Mouse (Mus musculus) liver, embryonic 14.5 days (tissue): Measurements from ENCODE around the gene Cers5. TPM values are rescaled to one million over a fixed set of nuclear protein-coding genes. Genes with fewer than 3 reads are reported as not detected.

ENCODE experiments used
- ATAC-seq: fragments of 200-750 bp; cut with Nextera tagmentation; 2 replicates; pipeline ENCODE4 v1.8.0; 2017; ENCODE audit warnings: moderate number of reproducible peaks, mild to moderate bottlenecking, moderate library complexity; ENCODE audit not compliant: insufficient read depth
- DNase-seq, 3 experiments: peaks; one replicate each; pipeline ENCODE4 v3.0.0-alpha.2; 2012 to 2013; ENCODE audit warnings: low read depth in 3 of 3, low spot score in 3 of 3
- H3K27ac ChIP-seq: fragments of 300-500 bp; sonication (generic); 2 replicates; pipeline ENCODE4 v1.5.1; 2014; ENCODE audit warnings: moderate library complexity, mild to moderate bottlenecking, control low read depth, inconsistent platforms
- H3K27me3 ChIP-seq: fragments of 300-500 bp; sonication (generic); 2 replicates; pipeline ENCODE4 v1.6.1; 2014; ENCODE audit warnings: mild to moderate bottlenecking, low read length, moderate library complexity; ENCODE audit not compliant: control insufficient read depth, insufficient read depth
- H3K36me3 ChIP-seq: fragments of 300-500 bp; sonication (generic); replicated peaks from 2 replicates; pipeline ENCODE4 v1.6.1; 2014; ENCODE audit warnings: low read depth; ENCODE audit not compliant: control insufficient read depth, insufficient read depth
- H3K4me1 ChIP-seq, 2 experiments: fragments of 200-500 bp in 1 of 2; fragments of 300-500 bp in 1 of 2; sonication (generic) in 1 of 2; replicated peaks; 2 replicates each; pipeline ENCODE4 v1.6.1; 2012 to 2014; ENCODE audit warnings: antibody characterized with exemption in 1 of 2, inconsistent platforms in 1 of 2, low read length in 1 of 2; ENCODE audit not compliant: control insufficient read depth in 2 of 2, insufficient read depth in 2 of 2
- H3K4me2 ChIP-seq: fragments of 300-500 bp; sonication (generic); 2 replicates; pipeline ENCODE4 v1.6.1; 2014; ENCODE audit warnings: low read depth, mild to moderate bottlenecking, control low read depth, moderate library complexity
- H3K4me3 ChIP-seq, 2 experiments: fragments of 200-500 bp in 1 of 2; fragments of 300-500 bp in 1 of 2; sonication (generic) in 1 of 2; 2 replicates each; pipeline ENCODE4 v1.5.1; 2012 to 2014; ENCODE audit warnings: low read depth in 2 of 2, low read length in 2 of 2, mild to moderate bottlenecking in 2 of 2, control low read depth in 1 of 2, inconsistent platforms in 1 of 2, moderate library complexity in 1 of 2; ENCODE audit not compliant: insufficient read depth in 1 of 2
- H3K9ac ChIP-seq: fragments of 300-500 bp; sonication (generic); replicated peaks from 2 replicates; pipeline ENCODE4 v1.6.1; 2014; ENCODE audit warnings: mild to moderate bottlenecking, control low read depth, moderate library complexity
- H3K9me3 ChIP-seq: fragments of 300-500 bp; sonication (generic); 2 replicates; pipeline ENCODE4 v1.6.1; 2016; ENCODE audit warnings: low read length, mixed read lengths; ENCODE audit not compliant: control insufficient read depth
- CTCF ChIP-seq: IDR thresholded peaks from 2 replicates; pipeline ENCODE4 v1.5.1; 2016; ENCODE audit warnings: antibody characterized with exemption, low read depth, control low read depth
- EP300 ChIP-seq: IDR thresholded peaks from 2 replicates; pipeline ENCODE4 v1.6.1; 2016; ENCODE audit warnings: antibody characterized with exemption, low read depth
- WGBS: fragments of 180-500 bp; shearing (Covaris S2); extraction: QIAGEN DNeasy Blood & Tissue Kit; methylation state at CpG from one replicate; pipeline ENCODE4 v1.1.7; 2014; ENCODE audit not compliant: insufficient replicate concordance; 5-methylcytosine and 5-hydroxymethylcytosine counted together
- polyA plus RNA-seq, 2 experiments: library from polyadenylated mRNA; depleted of rRNA in 1 of 2; stranded (reverse) in 1 of 2; unstranded in 1 of 2; fragments of >200 nt; fragmentation: Nextera tagmentation in 1 of 2; extraction: Ambion mirVana in 1 of 2; gene quantifications; 2 replicates each; pipeline versions ENCODE4 v1.2.1 to v1.2.3; 2012 to 2014

Gene Cers5
- polyA plus RNA-seq, 2 experiments, result 5.4 to 7.7 TPM

DNA sequence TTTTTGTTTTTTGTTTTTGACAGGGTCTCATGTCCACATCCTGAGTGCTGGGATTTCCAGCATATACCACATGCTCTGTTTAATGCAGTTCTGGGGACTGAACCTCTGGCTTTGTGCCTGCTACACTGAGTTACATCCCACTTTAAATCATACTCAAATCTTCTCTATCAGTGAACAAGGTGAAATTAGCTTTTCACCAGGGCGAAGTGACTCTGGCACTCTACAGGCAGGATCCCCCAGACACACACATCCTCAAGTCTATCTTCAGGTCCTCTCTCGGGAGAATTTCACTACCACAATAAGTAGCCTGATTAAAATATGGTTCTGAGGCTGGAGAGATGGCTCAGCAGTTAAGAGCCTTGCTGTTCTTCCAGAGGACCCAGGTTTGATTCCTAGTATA is 46.1 kb downstream of the Cers5 start:
- no peak for ATAC-seq
- no peak overlapping the region for H3K27ac ChIP-seq
- H3K27me3 ChIP-seq, result no peaks in the 10 kb centered on the region
- H3K9ac ChIP-seq, result peak overlapping the region; percentile 90
- no peak for DNase-seq
- no peaks in the 10 kb centered on the region for H3K9me3 ChIP-seq
- TF ChIP-seq EP300, result no peak
- no peak for TF ChIP-seq CTCF
- peak overlapping the region; percentile 90 for H3K4me2 ChIP-seq
- WGBS, result 57% methylated on average over 2 of the region's 2 CpGs
- H3K4me3 ChIP-seq, result peak overlapping the region; percentile 38 to 92
- H3K4me1 ChIP-seq, result peaks cover 2 to 15% of the 10 kb centered on the region in 2 experiments; a peak in 2 of 4 replicates
- peaks cover 11% of the 10 kb centered on the region for H3K36me3 ChIP-seq

DNA sequence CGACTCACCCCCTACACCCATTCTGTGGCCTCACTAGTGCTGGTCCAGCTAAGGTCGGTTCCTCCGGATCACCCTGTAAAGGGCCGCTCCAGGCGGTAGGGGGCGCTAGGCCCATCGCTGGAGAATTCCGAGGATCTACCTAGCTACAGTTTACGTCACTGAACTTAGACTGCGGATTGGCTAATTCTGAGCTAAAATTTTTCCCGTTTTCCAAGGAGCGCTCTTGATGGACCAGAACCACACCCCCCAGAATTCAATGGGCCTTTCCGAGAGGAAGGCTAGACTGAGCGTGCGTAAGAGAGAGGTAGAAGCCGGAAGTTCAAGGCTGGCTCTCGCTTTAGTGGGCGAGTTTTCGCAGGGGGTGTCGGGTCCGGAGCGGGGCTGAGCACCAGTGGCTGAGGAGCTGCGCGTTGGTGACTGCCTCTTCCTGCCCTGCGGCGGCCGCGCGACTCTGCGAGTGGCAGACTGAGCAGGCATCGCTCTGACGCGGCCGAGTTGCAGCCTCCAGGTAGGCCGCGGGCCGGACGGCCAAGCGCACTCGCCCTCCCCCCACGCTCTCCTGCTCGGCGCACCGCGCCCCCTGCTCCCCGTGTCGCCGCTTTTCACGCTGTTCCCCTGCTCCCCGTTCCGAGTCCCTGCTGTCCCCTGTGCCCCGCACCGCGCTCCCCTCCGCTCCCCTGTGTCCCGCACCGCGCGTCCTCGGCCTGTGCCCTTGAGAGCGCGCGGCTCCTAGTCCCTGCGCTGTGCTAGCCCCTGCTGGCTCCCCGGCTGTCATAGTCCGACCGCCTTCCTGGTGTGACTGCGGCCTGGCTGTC is 47.1 kb downstream of the Cers5 start, which contains the start of gene Cox14:
Gene Cox14 (plus strand): TSS at position 278 of the 815 bp plus-strand sequence.
- peaks cover 2 to 15% of the 10 kb centered on the region in 2 experiments; a peak in 2 of 4 replicates for H3K4me1 ChIP-seq
- DNase-seq, result peak; percentile 93 to 96 (median 95)
- H3K27ac ChIP-seq, result peak within 1 kb of the TSS; percentile 34
- WGBS, result under 1% methylated on average over 67 of the region's 68 CpGs
- H3K4me3 ChIP-seq, result peak within 1 kb of the TSS; percentile 80 to 92
- H3K27me3 ChIP-seq, result no peaks in the 10 kb centered on the region
- H3K36me3 ChIP-seq, result peaks cover 11% of the 10 kb centered on the region
- peak within 1 kb of the TSS; percentile 90 for H3K4me2 ChIP-seq
- H3K9me3 ChIP-seq, result no peaks in the 10 kb centered on the region
- ATAC-seq, result peak; percentile 91
- H3K9ac ChIP-seq, result peak within 1 kb of the TSS; percentile 90
- TF ChIP-seq CTCF (peak; percentile 99), EP300 (no peak)

DNA sequence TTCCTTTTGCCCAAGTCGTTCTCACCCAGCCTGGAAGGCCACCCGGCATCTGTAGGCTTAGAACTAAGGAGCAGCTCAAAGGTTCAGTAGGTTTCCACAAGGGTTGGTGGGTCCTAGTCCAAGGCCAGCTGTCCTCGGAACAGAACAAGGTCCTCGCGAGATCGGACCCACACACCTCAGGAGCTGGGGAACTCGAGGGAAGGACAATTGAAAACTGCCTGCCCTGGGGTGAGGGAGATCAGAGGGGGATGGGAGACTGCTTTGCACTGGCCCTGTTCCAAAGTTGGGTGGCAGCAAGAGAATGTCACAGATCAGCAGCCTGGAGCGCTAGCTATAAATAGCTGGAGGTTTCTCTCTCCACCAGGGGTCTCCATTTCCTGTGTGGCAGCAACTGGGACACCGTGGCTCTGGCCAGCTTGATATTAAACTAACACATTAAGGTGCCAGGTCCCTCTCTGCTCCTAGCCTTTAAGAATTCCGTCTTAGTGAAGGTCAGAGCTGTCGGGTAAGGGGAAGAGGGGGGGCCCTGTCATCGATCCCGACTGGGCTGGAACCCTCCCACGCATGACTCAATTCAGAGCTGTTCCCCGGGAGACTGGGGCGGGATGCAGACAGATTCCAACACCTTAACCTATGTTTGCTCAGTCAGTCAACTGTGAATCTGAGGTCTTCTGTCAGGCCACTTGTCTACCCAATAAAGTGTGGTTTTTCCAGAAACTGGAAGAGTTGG is 48.2 kb downstream of the Cers5 start:
- TF ChIP-seq EP300 (no peak), CTCF (peak; percentile 70)
- Histone ChIP-seq H3K4me1 (peaks cover 2 to 15% of the 10 kb centered on the region in 2 experiments; a peak in 2 of 4 replicates), H3K36me3 (peaks cover 11% of the 10 kb centered on the region), H3K27me3 (no peaks in the 10 kb centered on the region), H3K4me2 (peak overlapping the region; percentile 90), H3K9ac (peak overlapping the region; percentile 19; the same call in 1 of the 2 replicates), H3K27ac (no peak overlapping the region), H3K9me3 (no peaks in the 10 kb centered on the region), H3K4me3 (peak overlapping the region; percentile 15 to 23; a peak in 3 of 4 replicates)
- WGBS, result 16% methylated on average over 16 of the region's 16 CpGs
- 0 out of 2 replicates have a peak, but pooled peaks have one; percentile 5 for ATAC-seq
- DNase-seq, result peak in 2 of 3 experiments; percentile 55 to 59

DNA sequence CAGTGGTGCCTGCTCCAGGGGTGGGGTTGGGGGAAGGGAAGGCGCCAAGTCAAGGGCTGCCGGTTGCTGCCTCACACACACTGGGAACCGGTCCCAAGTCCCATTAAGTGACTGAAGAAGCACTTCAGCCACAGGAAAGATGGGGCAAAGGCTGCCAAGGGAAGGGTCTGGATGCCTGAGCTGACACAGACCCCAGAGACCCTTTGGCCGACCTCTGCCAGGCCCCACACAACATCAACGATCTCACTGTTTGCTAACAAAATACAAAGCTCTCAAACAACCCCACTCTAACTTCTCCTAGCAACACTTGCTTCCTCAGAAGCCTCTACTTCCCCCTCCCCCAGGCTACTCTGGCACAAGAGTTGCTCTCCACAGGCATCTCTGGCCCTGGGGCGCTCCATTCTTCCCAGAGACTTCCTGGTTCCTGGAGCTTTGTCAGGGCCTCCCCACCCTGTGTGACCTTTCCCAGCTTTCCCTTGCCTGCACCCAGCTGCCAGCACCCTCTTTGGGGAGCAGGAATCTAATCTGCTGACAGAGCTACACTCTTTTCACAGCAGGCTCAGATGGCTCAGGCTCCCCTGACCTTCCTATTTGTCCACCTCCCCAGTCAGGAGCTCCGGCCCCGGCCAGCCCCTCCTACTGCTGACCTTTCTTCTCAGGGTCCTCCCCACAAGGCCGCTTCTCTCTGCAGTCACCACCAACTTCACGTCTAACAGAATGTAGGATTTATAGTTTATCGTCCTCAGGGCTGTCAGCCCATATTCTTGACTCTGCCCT is 49.0 kb downstream of the Cers5 start:
- Histone ChIP-seq H3K36me3 (peaks cover 10% of the 10 kb centered on the region), H3K27ac (peak overlapping the region; percentile 27), H3K4me1 (peaks cover 2 to 15% of the 10 kb centered on the region in 2 experiments; a peak in 2 of 4 replicates), H3K27me3 (no peaks in the 10 kb centered on the region), H3K4me2 (peak overlapping the region; percentile 90), H3K4me3 (no peak overlapping the region), H3K9me3 (no peaks in the 10 kb centered on the region), H3K9ac (no peak overlapping the region)
- DNase-seq, result no peak
- 33% methylated on average over 11 of the region's 11 CpGs for WGBS
- ATAC-seq, result no peak
- no peak for TF ChIP-seq CTCF
- TF ChIP-seq EP300, result no peak
